Mouse (Mus musculus) liver, adult 2 months (tissue): ENCODE data around the gene Pdlim7. TPM values are rescaled to one million over a fixed set of nuclear protein-coding genes. Genes with fewer than 3 reads are reported as not detected.
A peak's percentile ranks its signal among the peaks of the same experiment; 100 is the strongest.

Experiments used
- DNase-seq: peaks from one replicate; pipeline ENCODE4 v3.0.0-alpha.2; 2011; ENCODE audit warnings: low read depth, low spot score; ENCODE audit errors: extremely low read depth
- H3K27ac ChIP-seq: fragments of 200-500 bp; replicated peaks from 2 replicates; pipeline ENCODE4 v1.5.1; 2012; ENCODE audit warnings: low read depth, mild to moderate bottlenecking, control low read depth, inconsistent platforms, low read length; ENCODE audit not compliant: insufficient read depth
- H3K27me3 ChIP-seq: fragments of 200-500 bp; 2 replicates; pipeline ENCODE4 v1.6.1; 2012; ENCODE audit warnings: mild to moderate bottlenecking, moderate library complexity, low read length, inconsistent platforms; ENCODE audit not compliant: control insufficient read depth, insufficient read depth
- H3K36me3 ChIP-seq: fragments of 200-500 bp; 2 replicates; pipeline ENCODE4 v1.6.1; 2012; ENCODE audit warnings: low read length, inconsistent platforms; ENCODE audit not compliant: control insufficient read depth, insufficient read depth
- H3K4me1 ChIP-seq: fragments of 200-500 bp; 2 replicates; pipeline ENCODE4 v1.6.1; 2011; ENCODE audit warnings: low read length; ENCODE audit not compliant: control insufficient read depth, insufficient read depth
- H3K4me3 ChIP-seq: fragments of 200-500 bp; 2 replicates; pipeline ENCODE4 v1.5.1; 2011; ENCODE audit warnings: low read depth, mild to moderate bottlenecking, control low read depth, low read length, moderate library complexity; ENCODE audit not compliant: insufficient read depth
- H3K79me2 ChIP-seq: fragments of 200-500 bp; 2 replicates; pipeline ENCODE4 v1.6.1; 2012; ENCODE audit warnings: inconsistent platforms, mild to moderate bottlenecking, low read length, moderate library complexity; ENCODE audit not compliant: control insufficient read depth, insufficient read depth
- H3K9ac ChIP-seq: fragments of 200-500 bp; 2 replicates; pipeline ENCODE4 v1.6.1; 2012; ENCODE audit warnings: low read depth, mild to moderate bottlenecking, control low read depth, inconsistent platforms, low read length
- CTCF ChIP-seq: fragments of 200-500 bp; IDR thresholded peaks from 2 replicates; pipeline ENCODE4 v1.5.1; 2011; ENCODE audit warnings: low read depth, low read length, control low read depth
- POLR2A ChIP-seq: fragments of 200-500 bp; IDR thresholded peaks from 2 replicates; pipeline ENCODE4 v1.6.1; 2011; ENCODE audit warnings: low read length, control low read depth; ENCODE audit not compliant: insufficient read depth; ENCODE audit errors: extremely low read depth
- WGBS: fragments of 180-500 bp; shearing (Covaris S2); methylation state at CpG from one replicate; pipeline ENCODE4 v1.1.7; 2018; 5-methylcytosine and 5-hydroxymethylcytosine counted together
- polyA plus RNA-seq: library from polyadenylated mRNA; depleted of rRNA; stranded (reverse); fragments of >200 nt; gene quantifications from 2 replicates; pipeline ENCODE4 v1.2.3, GENCODE M21; 2012
- total RNA-seq: library from RNA; depleted of rRNA; stranded (reverse); fragments of >200 nt; gene quantifications from 2 replicates; pipeline ENCODE4 v1.2.3, GENCODE M21; 2014

Gene Pdlim7
- total and polyA plus RNA-seq, 2 experiments = 6.4 to 10.2 TPM

DNA sequence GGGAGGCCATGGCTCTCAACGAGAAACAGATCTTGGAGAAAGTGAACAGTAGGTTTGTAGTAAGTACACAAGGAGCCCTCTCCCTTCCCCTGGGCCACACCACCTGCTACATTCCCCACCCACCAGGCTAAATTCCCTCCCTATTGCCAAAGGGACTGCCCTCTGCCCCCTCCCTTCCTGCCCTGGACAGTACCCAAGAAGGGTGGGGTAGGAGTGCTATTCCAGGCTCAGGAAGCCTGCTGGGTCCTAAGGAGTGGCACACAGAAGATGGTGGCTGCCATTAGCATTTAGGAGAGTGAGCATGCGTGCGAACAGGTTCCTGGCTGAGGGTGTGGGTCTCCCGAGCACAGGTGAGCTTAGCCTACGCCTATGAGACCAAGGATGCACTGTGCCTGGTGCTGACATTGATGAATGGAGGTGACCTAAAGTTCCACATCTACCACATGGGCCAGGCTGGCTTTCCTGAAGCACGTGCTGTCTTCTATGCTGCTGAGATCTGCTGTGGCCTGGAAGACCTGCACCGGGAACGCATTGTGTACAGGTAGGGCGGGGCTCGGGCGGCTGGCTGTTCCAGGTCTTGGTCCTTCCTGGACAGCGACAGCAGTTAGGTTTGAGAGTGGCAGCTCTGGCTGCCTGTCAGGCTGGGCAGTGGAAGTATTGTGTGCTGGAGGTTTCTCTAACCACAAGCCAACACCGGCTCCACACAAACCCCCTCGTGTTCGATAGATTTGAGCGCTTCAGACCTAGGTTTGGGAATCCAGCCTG lies 61.5 kb downstream of the Pdlim7 start:
- no peak for TF ChIP-seq CTCF
- no peak for TF ChIP-seq POLR2A
- 94% methylated on average over 16 of the region's 16 CpGs for WGBS
- H3K36me3 ChIP-seq = peaks cover 2% of the 10 kb centered on the region; the same call in 1 of the 2 replicates

DNA sequence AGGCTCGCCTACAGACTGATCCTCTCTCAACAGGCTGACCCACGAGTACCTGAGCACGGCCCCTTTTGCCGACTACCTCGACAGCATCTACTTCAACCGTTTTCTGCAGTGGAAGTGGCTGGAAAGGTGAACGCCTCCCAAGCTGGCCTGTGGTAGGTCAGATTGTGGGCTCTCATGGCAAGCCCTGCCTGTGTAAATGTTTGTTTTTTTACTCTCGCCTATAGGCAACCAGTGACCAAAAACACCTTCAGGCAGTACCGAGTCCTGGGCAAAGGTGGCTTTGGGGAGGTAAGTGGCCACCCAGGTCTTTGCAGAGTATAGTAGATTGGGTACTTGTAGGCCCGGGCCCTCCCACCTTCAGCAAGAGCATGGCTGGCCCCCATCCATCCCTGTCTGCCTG lies 62.2 kb downstream of the Pdlim7 start:
- DNase-seq = no peak
- WGBS = 79% methylated on average over 10 of the region's 10 CpGs
- Histone ChIP-seq H3K4me3 (no peak overlapping the region), H3K79me2 (peaks cover 4% of the 10 kb centered on the region; the same call in 1 of the 2 replicates), H3K36me3 (peaks cover 2% of the 10 kb centered on the region; the same call in 1 of the 2 replicates), H3K9ac (no peak overlapping the region), H3K27me3 (no peaks in the 10 kb centered on the region), H3K27ac (no peak overlapping the region), H3K4me1 (peaks cover 9% of the 10 kb centered on the region)
- TF ChIP-seq CTCF = no peak
- no peak for TF ChIP-seq POLR2A

More for the DNA sequence above, 61.5 kb downstream of the Pdlim7 start:
- no peak for DNase-seq
- no peak overlapping the region for H3K4me3 ChIP-seq
- H3K9ac ChIP-seq = no peak overlapping the region
- peaks cover 4% of the 10 kb centered on the region; the same call in 1 of the 2 replicates for H3K4me1 ChIP-seq
- no peak overlapping the region for H3K27ac ChIP-seq
- H3K27me3 ChIP-seq = no peaks in the 10 kb centered on the region
- no peaks in the 10 kb centered on the region; the same call in 1 of the 2 replicates for H3K79me2 ChIP-seq

DNA sequence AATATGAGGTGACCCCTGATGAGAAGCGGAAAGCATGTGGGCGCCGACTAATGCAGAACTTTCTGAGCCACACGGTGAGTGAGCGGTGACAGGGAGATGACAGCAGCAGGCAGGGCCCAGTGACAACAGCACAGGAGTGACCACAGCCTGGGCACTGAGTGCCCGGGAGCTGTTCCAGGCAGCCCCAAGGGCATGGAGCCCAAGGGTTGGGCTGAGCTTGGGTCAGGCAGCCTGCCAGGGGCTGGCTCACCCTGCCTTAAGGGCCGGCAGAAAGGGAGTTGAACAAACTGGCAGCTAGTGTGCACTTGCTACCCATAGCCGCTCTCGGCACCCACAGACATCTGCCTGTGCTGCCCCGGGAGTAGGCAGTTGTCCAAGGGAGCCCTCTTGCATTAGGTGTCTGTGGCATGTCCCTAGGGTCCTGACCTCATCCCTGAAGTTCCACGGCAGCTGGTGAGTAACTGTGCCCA lies 62.9 kb downstream of the Pdlim7 start:
- H3K9ac ChIP-seq = no peak overlapping the region
- peaks cover 8% of the 10 kb centered on the region; the same call in 1 of the 2 replicates for H3K79me2 ChIP-seq
- H3K36me3 ChIP-seq = peaks cover 2% of the 10 kb centered on the region; the same call in 1 of the 2 replicates
- TF ChIP-seq CTCF = no peak
- no peak for TF ChIP-seq POLR2A
- H3K4me1 ChIP-seq = peaks cover 15% of the 10 kb centered on the region
- no peak overlapping the region for H3K4me3 ChIP-seq
- H3K27ac ChIP-seq = no peak overlapping the region
- no peaks in the 10 kb centered on the region for H3K27me3 ChIP-seq
- 26% methylated on average over 11 of the region's 11 CpGs for WGBS
- DNase-seq = peak; percentile 86

DNA sequence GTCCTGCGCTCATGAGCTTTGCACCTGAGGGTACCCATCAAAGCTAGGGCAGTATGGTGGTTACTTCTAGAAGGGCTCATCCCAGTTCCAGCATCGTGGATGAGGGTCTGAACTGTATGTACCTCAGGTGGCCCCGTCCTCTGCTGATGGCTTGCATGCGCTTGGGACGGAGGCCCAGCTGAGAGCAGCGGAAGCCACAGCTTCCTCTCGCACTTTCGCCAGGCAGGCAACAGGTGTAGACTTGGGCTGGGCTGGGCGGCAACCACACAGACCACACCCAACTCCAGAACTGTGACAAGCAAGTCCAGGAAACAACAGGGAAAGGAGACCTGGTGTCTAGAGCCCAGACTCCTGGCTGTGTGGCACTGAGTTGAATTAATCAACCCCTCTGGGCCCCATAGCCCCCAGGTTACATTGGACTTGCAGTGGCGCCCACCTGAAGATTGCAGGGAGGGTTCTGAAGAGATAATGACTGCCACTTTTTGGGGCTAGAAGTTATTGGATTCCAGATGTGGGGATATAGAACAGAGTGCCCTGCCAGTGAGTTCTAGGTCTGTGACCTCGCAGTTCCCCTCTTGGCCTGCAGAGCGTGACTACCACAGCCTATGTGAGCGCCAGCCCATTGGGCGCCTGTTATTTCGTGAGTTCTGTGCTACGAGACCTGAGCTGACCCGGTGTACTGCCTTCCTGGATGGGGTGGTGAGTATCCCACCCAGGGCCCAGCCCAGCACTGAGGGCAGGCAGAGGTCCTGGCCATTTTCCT lies 63.6 kb downstream of the Pdlim7 start:
- WGBS = 75% methylated on average over 17 of the region's 17 CpGs
- Histone ChIP-seq H3K27me3 (no peaks in the 10 kb centered on the region), H3K79me2 (peaks cover 8% of the 10 kb centered on the region; the same call in 1 of the 2 replicates), H3K27ac (no peak overlapping the region), H3K9ac (no peak overlapping the region), H3K4me1 (peaks cover 15% of the 10 kb centered on the region), H3K36me3 (peaks cover 2% of the 10 kb centered on the region; the same call in 1 of the 2 replicates), H3K4me3 (no peak overlapping the region)
- peak; percentile 39 for DNase-seq
- peak; percentile 41; the same call in 1 of the 2 replicates for TF ChIP-seq CTCF
- TF ChIP-seq POLR2A = no peak

DNA sequence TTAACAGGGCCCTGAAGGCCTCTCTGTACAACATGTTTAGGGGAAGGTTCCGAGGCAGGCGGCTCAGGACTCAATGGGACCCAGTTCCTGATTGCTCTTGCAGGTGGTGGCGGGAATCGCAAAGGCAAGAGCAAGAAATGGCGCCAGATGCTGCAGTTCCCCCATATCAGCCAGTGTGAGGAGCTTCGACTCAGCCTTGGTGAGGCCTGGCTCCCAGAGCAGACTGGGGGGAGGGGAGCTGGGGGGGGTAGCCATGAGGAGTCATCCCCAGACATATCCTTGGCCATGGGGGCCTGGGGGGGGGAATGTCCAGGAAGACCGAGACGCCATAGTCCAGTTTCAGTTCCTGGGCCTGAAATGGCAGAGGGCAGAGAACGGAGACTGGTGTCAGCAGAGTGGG lies 64.3 kb downstream of the Pdlim7 start:
- H3K27ac ChIP-seq = no peak overlapping the region
- H3K4me3 ChIP-seq = no peak overlapping the region
- no peak overlapping the region for H3K9ac ChIP-seq
- TF ChIP-seq POLR2A = no peak
- no peak for TF ChIP-seq CTCF
- no peak for DNase-seq
- H3K4me1 ChIP-seq = peaks cover 15% of the 10 kb centered on the region
- H3K79me2 ChIP-seq = peaks cover 8% of the 10 kb centered on the region; the same call in 1 of the 2 replicates
- peaks cover 2% of the 10 kb centered on the region; the same call in 1 of the 2 replicates for H3K36me3 ChIP-seq
- H3K27me3 ChIP-seq = no peaks in the 10 kb centered on the region
- 95% methylated on average over 9 of the region's 9 CpGs for WGBS
